Mouse (Mus musculus): Measurements from ENCODE around the gene Nrf1. TPM values are rescaled to one million over a fixed set of nuclear protein-coding genes. Genes with fewer than 3 reads are reported as not detected.
A peak's percentile ranks its signal among the peaks of the same experiment; 100 is the strongest.

Gene Nrf1
- polyA plus RNA-seq, 1 experiment, result 27.0 TPM

DNA sequence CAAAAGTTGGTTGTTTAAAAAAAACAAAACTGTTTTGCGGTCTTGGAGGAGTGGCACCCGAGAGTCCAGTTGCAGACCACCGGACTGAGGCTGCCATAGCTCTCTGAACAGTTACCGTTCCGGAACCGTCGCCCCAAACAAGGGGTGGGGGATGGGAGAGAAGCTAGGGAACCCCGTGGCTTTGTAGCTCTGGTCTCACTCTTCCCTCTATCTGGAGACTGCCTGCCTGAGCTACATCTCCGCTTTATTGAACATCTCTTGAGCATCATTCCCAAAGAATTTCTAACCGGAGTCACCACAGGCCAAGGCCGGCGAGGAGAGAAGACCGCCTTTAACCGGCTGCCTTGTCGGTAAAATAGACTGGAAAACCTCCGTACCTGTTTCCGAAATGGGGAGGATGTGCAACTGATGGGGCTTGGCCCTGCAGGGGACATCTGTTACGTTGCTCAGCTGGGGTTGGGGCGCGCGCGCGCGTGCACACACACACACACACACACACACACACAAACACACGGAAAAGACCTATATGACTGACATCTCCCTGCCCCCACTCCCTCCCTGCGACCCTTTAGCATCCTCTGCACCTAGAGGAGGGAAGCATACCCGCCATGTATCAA lies 130.3 kb downstream of the Nrf1 start:
- Histone ChIP-seq H3K27me3 (ENCODE audit: control insufficient read depth, insufficient read depth, low read length) (peaks cover 3% of the 10 kb centered on the region; the same call in 1 of the 2 replicates), H3K36me3 (ENCODE audit: control insufficient read depth, insufficient read depth, low read length) (no peaks in the 10 kb centered on the region), H3K4me1 (ENCODE audit: control insufficient read depth, insufficient read depth, low read length) (peaks cover 29% of the 10 kb centered on the region), H3K4me3 (ENCODE audit: control insufficient read depth, low read depth, low read length) (peak overlapping the region; percentile 10; the same call in 1 of the 2 replicates), H3K27ac (ENCODE audit: control insufficient read depth, insufficient read depth, low read depth, low read length) (no peak overlapping the region)
- no peak for TF ChIP-seq POLR2A (IDR thresholded peaks at IDR 0.05; ENCODE audit: control insufficient read depth, low read depth, low read length)
- TF ChIP-seq CTCF (IDR thresholded peaks at IDR 0.05; ENCODE audit: control insufficient read depth, insufficient read depth, insufficient replicate concordance, low read depth, low read length), result no peak

DNA sequence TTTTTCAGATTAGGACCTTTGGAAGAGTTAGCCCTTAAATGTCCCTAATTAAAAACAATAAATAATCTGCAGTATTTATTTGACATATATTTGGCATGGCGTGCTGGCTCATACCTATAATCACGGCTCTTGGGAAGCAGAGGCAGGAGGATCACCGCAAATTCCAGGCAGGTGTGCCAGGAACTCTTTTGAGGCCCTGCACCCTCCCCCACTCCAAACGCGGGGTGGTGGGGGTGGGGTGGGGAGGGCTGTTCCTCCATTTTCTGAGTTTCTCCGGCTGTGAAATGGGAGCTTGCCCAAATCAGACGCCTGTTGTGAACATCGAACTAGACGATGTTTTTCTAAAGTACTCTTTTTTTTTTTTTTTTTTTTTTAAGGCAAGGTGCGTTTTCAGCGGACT lies 131.3 kb downstream of the Nrf1 start:
- TF ChIP-seq POLR2A (IDR thresholded peaks at IDR 0.05; ENCODE audit: control insufficient read depth, low read depth, low read length) (no peak), CTCF (IDR thresholded peaks at IDR 0.05; ENCODE audit: control insufficient read depth, insufficient read depth, insufficient replicate concordance, low read depth, low read length) (no peak)
- Histone ChIP-seq H3K4me1 (ENCODE audit: control insufficient read depth, insufficient read depth, low read length) (peaks cover 24% of the 10 kb centered on the region), H3K27me3 (ENCODE audit: control insufficient read depth, insufficient read depth, low read length) (peaks cover 3% of the 10 kb centered on the region; the same call in 1 of the 2 replicates), H3K36me3 (ENCODE audit: control insufficient read depth, insufficient read depth, low read length) (no peaks in the 10 kb centered on the region), H3K27ac (ENCODE audit: control insufficient read depth, insufficient read depth, low read depth, low read length) (no peak overlapping the region), H3K4me3 (ENCODE audit: control insufficient read depth, low read depth, low read length) (no peak overlapping the region)

DNA sequence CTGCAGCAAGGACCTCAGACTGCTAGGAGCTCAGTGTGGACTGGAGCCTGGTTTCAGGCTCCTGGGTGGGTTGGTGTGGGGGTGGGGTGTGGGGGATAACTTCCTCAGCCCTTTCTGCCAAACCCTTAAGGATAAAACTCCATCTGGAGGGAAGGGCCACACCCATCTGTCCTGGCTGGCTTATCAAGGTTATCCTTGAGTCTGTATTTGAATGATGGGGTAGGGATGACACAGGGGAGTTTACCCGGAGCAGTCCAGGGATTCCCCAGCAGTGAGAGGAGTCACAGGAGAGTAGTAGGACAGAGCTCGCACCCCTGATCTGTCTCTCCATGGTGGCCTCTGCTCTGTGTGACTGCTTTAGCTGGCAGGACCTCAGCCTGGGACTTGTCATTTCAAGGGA lies 132.5 kb downstream of the Nrf1 start:
- Histone ChIP-seq H3K4me3 (ENCODE audit: control insufficient read depth, low read depth, low read length) (no peak overlapping the region), H3K4me1 (ENCODE audit: control insufficient read depth, insufficient read depth, low read length) (peaks cover 15% of the 10 kb centered on the region), H3K36me3 (ENCODE audit: control insufficient read depth, insufficient read depth, low read length) (no peaks in the 10 kb centered on the region), H3K27me3 (ENCODE audit: control insufficient read depth, insufficient read depth, low read length) (peaks cover 3% of the 10 kb centered on the region; the same call in 1 of the 2 replicates), H3K27ac (ENCODE audit: control insufficient read depth, insufficient read depth, low read depth, low read length) (no peak overlapping the region)
- TF ChIP-seq CTCF (IDR thresholded peaks at IDR 0.05; ENCODE audit: control insufficient read depth, insufficient read depth, insufficient replicate concordance, low read depth, low read length) (no peak), POLR2A (IDR thresholded peaks at IDR 0.05; ENCODE audit: control insufficient read depth, low read depth, low read length) (no peak)

DNA sequence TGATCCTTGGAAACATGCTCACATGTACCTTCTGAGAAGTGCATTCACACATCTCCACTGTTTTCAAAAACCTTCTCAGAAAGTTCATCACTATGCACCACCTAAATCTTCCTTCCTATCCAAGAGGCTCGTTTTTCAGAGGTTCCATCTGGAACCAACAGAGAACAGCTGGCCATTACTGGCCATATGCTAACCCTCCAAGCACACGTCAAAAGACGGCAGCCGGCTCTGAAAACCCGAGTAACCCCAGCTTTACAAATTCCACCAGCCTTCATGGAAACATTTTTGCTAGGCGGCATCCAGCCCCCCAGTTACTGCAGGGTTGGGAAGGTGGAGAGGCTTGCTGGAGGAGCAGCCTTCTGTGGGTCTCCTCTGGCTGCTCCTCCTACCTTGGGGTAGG lies 134.2 kb downstream of the Nrf1 start:
- Histone ChIP-seq H3K27me3 (ENCODE audit: control insufficient read depth, insufficient read depth, low read length) (peaks cover 3% of the 10 kb centered on the region; the same call in 1 of the 2 replicates), H3K27ac (ENCODE audit: control insufficient read depth, insufficient read depth, low read depth, low read length) (no peak overlapping the region), H3K4me1 (ENCODE audit: control insufficient read depth, insufficient read depth, low read length) (peaks cover 9% of the 10 kb centered on the region), H3K4me3 (ENCODE audit: control insufficient read depth, low read depth, low read length) (no peak overlapping the region), H3K36me3 (ENCODE audit: control insufficient read depth, insufficient read depth, low read length) (no peaks in the 10 kb centered on the region)
- no peak for TF ChIP-seq CTCF (IDR thresholded peaks at IDR 0.05; ENCODE audit: control insufficient read depth, insufficient read depth, insufficient replicate concordance, low read depth, low read length)
- no peak for TF ChIP-seq POLR2A (IDR thresholded peaks at IDR 0.05; ENCODE audit: control insufficient read depth, low read depth, low read length)

DNA sequence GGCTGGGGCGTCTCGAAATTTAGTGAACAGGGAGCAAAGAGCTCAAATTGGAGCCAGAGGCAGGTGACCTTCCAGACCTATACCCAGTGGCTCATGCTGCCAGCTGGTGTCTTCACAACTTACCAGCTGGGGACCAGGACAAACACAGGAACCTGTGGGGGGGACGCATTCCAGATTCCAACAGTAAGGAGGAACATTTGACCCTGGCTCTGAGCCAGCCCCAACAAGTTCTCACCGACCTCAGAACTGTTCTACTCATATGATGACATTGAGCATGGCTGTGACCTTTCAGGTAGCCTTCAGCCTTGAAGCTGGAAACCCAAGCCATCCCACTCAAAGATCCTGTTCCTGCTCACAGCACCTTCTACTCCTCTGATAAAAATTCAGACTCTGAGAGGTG lies 135.8 kb downstream of the Nrf1 start:
- H3K27me3 ChIP-seq (ENCODE audit: control insufficient read depth, insufficient read depth, low read length), result no peaks in the 10 kb centered on the region
- no peak overlapping the region for H3K27ac ChIP-seq (ENCODE audit: control insufficient read depth, insufficient read depth, low read depth, low read length)
- H3K36me3 ChIP-seq (ENCODE audit: control insufficient read depth, insufficient read depth, low read length), result no peaks in the 10 kb centered on the region
- H3K4me3 ChIP-seq (ENCODE audit: control insufficient read depth, low read depth, low read length), result no peak overlapping the region
- H3K4me1 ChIP-seq (ENCODE audit: control insufficient read depth, insufficient read depth, low read length), result no peaks in the 10 kb centered on the region; the same call in 1 of the 2 replicates
- TF ChIP-seq POLR2A (IDR thresholded peaks at IDR 0.05; ENCODE audit: control insufficient read depth, low read depth, low read length) (no peak), CTCF (IDR thresholded peaks at IDR 0.05; ENCODE audit: control insufficient read depth, insufficient read depth, insufficient replicate concordance, low read depth, low read length) (no peak)

DNA sequence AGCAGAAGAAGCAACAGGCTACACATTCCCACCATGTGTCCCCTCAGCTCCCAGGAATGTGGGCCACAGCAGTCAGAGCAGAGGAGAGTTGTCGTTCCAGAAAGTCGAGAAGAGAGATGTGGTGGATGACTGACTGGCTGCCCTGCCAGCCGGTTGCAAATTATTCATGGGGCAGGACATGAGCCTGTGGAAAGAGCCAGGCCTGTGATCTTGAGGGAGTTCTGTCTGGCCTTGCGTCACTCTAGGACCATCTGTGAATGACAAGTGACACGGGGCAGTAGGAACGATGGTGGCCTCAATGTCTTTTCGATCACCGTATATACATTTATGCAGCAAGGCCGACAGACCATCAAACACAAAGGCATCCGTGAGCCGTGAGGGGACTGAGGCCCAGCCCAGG lies 147.9 kb downstream of the Nrf1 start:
- no peaks in the 10 kb centered on the region for H3K27me3 ChIP-seq (ENCODE audit: control insufficient read depth, insufficient read depth, low read length)
- no peak overlapping the region for H3K27ac ChIP-seq (ENCODE audit: control insufficient read depth, insufficient read depth, low read depth, low read length)
- H3K4me3 ChIP-seq (ENCODE audit: control insufficient read depth, low read depth, low read length), result 0 out of 2 replicates have a peak overlapping the region, but pooled peaks have one; percentile 4

DNA sequence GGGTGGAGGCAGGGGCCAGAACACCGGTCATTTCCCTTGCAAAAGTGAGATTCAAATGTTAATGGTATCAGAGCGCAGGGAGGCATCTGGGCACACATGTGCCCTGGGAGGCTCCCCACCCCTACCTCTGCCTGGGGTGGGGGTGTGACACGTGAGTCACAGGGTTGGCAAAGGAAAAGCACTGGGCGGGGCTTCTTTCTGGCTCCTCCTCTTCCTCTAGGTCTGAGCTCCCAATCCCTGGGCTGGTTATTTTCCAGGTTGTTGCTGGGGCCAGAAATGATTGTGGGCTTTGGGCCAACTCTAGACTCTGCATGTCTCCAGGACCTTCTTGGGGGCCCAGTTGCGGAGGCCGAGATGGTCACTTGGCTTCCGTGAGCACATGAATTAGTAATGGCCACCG lies 148.4 kb downstream of the Nrf1 start:
- no peak overlapping the region for H3K27ac ChIP-seq (ENCODE audit: control insufficient read depth, insufficient read depth, low read depth, low read length)
- H3K4me3 ChIP-seq (ENCODE audit: control insufficient read depth, low read depth, low read length), result peak overlapping the region; percentile 5; the same call in 1 of the 2 replicates
- H3K27me3 ChIP-seq (ENCODE audit: control insufficient read depth, insufficient read depth, low read length), result no peaks in the 10 kb centered on the region
- H3K4me1 ChIP-seq (ENCODE audit: control insufficient read depth, insufficient read depth, low read length), result peaks cover 5% of the 10 kb centered on the region
- H3K36me3 ChIP-seq (ENCODE audit: control insufficient read depth, insufficient read depth, low read length), result no peaks in the 10 kb centered on the region
- TF ChIP-seq POLR2A (IDR thresholded peaks at IDR 0.05; ENCODE audit: control insufficient read depth, low read depth, low read length) (no peak), CTCF (IDR thresholded peaks at IDR 0.05; ENCODE audit: control insufficient read depth, insufficient read depth, insufficient replicate concordance, low read depth, low read length) (no peak)

More for the DNA sequence above, 147.9 kb downstream of the Nrf1 start:
- TF ChIP-seq POLR2A (IDR thresholded peaks at IDR 0.05; ENCODE audit: control insufficient read depth, low read depth, low read length), result no peak
- Histone ChIP-seq H3K36me3 (ENCODE audit: control insufficient read depth, insufficient read depth, low read length) (no peaks in the 10 kb centered on the region), H3K4me1 (ENCODE audit: control insufficient read depth, insufficient read depth, low read length) (peaks cover 5% of the 10 kb centered on the region)

Other genes with a start within 250 kb of the Nrf1 start
- 7.4 and 9.0 TPM in 2 replicates for gene Strip2, start 131.0 kb upstream of the Nrf1 start, polyA plus RNA-seq (2012; rRNA removed)

Measured in testis, adult 2 months (tissue).